Mouse (Mus musculus) stomach, embryonic 16.5 days (tissue): ENCODE results near the gene Borcs5. TPM values are rescaled to one million over a fixed set of nuclear protein-coding genes. Genes with fewer than 3 reads are reported as not detected.
A peak's percentile ranks its signal among the peaks of the same experiment; 100 is the strongest.

Source experiments
- ATAC-seq: fragments of 200-750 bp; cut with Nextera tagmentation; 2 replicates; pipeline ENCODE4 v1.8.0; 2017; ENCODE audit warnings: moderate number of reproducible peaks, moderate TSS enrichment; ENCODE audit not compliant: insufficient read depth, low FRiP score
- H3K27ac ChIP-seq: fragments of 300-500 bp; sonication (generic); 2 replicates; pipeline ENCODE4 v1.5.1; 2014; ENCODE audit warnings: low read length
- H3K27me3 ChIP-seq: fragments of 300-500 bp; sonication (generic); 2 replicates; pipeline ENCODE4 v1.6.1; 2014; ENCODE audit warnings: low read length, control low read depth, mixed read lengths; ENCODE audit not compliant: control insufficient read depth, insufficient read depth
- H3K36me3 ChIP-seq: fragments of 300-500 bp; sonication (generic); 2 replicates; pipeline ENCODE4 v1.6.1; 2014; ENCODE audit warnings: low read length; ENCODE audit not compliant: control insufficient read depth, insufficient read depth
- H3K4me1 ChIP-seq: fragments of 300-500 bp; sonication (generic); 2 replicates; pipeline ENCODE4 v1.6.1; 2014; ENCODE audit warnings: low read length, control low read depth, mixed read lengths; ENCODE audit not compliant: control insufficient read depth, insufficient read depth
- H3K4me2 ChIP-seq: fragments of 300-500 bp; sonication (generic); 2 replicates; pipeline ENCODE4 v1.6.1; 2014; ENCODE audit warnings: low read depth, low read length, mixed read lengths
- H3K4me3 ChIP-seq: fragments of 300-500 bp; sonication (generic); replicated peaks from 2 replicates; pipeline ENCODE4 v1.5.1; 2014; ENCODE audit warnings: mild to moderate bottlenecking, low read length
- H3K9ac ChIP-seq: fragments of 300-500 bp; sonication (generic); 2 replicates; pipeline ENCODE4 v1.6.1; 2014; ENCODE audit warnings: low read length
- H3K9me3 ChIP-seq: fragments of 300-500 bp; sonication (generic); replicated peaks from 2 replicates; pipeline ENCODE4 v1.6.1; 2016; ENCODE audit warnings: low read length, control low read depth; ENCODE audit not compliant: control insufficient read depth
- WGBS: fragments of 180-500 bp; shearing (Covaris S2); extraction: QIAGEN DNeasy Blood & Tissue Kit; methylation state at CpG from one replicate; pipeline ENCODE4 v1.1.7; 2014; 5-methylcytosine and 5-hydroxymethylcytosine counted together
- polyA plus RNA-seq: library from polyadenylated mRNA; unstranded; fragments of >200 nt; fragmentation: Nextera tagmentation; extraction: Ambion mirVana; gene quantifications from 2 replicates; pipeline ENCODE4 v1.2.1, GENCODE M21; 2015

The Borcs5 gene
- polyA plus RNA-seq, 1 experiment from 2014 or later, result 17.7 TPM

DNA sequence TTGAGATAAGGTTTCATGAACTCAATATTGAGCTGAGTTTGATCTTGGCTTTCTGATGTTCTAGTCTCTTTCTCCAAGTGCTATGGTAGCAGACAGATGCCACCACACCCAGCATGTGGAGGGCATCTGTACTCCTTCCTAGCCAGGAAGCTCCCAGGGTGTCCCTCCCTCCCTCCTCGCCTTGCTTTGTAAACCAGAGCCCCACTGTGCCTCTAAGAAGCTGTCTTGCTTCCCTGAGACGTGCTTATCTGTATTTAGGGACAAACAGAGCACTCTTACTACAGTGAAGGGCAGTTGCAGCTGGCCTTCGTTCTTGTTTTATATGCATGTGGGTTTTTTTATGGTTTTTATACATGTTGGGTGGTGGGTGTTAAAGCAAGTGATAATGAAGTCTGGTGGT lies 74.0 kb downstream of the Borcs5 start:
- Histone ChIP-seq H3K4me2 (no peak overlapping the region), H3K4me1 (no peaks in the 10 kb centered on the region), H3K27ac (no peak overlapping the region), H3K36me3 (peaks cover 8% of the 10 kb centered on the region; the same call in 1 of the 2 replicates), H3K27me3 (no peaks in the 10 kb centered on the region), H3K9me3 (no peaks in the 10 kb centered on the region), H3K4me3 (no peak overlapping the region), H3K9ac (no peak overlapping the region)
- no peak for ATAC-seq
- 43% methylated on average over 3 of the region's 3 CpGs for WGBS

DNA sequence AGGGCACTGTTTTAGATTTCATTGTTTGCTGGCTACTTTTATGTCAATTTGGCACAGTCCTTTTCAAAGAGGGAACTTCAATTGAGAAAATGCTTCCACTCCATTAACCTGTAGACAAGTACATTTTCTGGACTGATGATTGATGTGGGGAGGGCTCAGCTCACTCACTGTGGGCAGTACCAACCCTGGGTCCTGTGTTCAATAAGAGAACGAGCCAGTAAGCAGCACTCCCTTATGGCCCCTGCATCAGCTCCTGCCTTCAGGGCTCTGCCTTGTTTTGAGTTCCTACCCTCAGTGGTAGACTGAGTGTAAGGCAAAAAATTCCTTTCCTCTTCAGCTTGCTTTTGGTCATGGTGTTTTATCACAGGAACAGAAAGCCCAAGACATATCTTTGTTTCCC lies 74.6 kb downstream of the Borcs5 start:
- peaks cover 12% of the 10 kb centered on the region for H3K36me3 ChIP-seq
- H3K4me2 ChIP-seq, result no peak overlapping the region
- H3K4me1 ChIP-seq, result no peaks in the 10 kb centered on the region
- no peaks in the 10 kb centered on the region for H3K9me3 ChIP-seq
- no peak for ATAC-seq
- no peak overlapping the region for H3K4me3 ChIP-seq
- no peak overlapping the region for H3K9ac ChIP-seq
- no peak overlapping the region for H3K27ac ChIP-seq
- WGBS, result 66% methylated on average over 1 of the region's 1 CpGs
- no peaks in the 10 kb centered on the region for H3K27me3 ChIP-seq

DNA sequence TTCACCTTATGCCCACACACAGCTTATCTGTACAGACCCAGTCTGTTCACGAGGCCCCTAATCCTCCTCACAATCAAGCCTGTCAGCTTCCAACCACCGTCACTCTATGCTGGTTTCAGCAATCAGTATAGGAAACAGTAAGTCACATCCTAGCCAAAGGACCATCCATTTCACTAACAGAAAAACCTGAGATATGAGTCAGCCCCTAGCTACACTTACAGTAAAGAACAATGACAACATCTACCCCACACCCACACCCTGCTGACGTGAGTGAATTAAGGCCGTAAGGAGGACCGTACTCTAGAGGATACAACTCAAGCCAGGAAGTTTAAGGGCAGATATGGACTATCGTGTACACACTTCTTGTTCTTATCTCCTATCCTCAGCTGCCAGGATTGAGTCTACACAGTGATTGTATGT lies 76.9 kb downstream of the Borcs5 start:
- no peaks in the 10 kb centered on the region for H3K4me1 ChIP-seq
- no peak for ATAC-seq
- H3K4me2 ChIP-seq, result no peak overlapping the region
- H3K9me3 ChIP-seq, result no peaks in the 10 kb centered on the region
- no peaks in the 10 kb centered on the region for H3K27me3 ChIP-seq
- no peak overlapping the region for H3K4me3 ChIP-seq
- H3K27ac ChIP-seq, result no peak overlapping the region
- 56% methylated on average over 6 of the region's 6 CpGs for WGBS
- H3K9ac ChIP-seq, result no peak overlapping the region
- peaks cover 12% of the 10 kb centered on the region for H3K36me3 ChIP-seq

DNA sequence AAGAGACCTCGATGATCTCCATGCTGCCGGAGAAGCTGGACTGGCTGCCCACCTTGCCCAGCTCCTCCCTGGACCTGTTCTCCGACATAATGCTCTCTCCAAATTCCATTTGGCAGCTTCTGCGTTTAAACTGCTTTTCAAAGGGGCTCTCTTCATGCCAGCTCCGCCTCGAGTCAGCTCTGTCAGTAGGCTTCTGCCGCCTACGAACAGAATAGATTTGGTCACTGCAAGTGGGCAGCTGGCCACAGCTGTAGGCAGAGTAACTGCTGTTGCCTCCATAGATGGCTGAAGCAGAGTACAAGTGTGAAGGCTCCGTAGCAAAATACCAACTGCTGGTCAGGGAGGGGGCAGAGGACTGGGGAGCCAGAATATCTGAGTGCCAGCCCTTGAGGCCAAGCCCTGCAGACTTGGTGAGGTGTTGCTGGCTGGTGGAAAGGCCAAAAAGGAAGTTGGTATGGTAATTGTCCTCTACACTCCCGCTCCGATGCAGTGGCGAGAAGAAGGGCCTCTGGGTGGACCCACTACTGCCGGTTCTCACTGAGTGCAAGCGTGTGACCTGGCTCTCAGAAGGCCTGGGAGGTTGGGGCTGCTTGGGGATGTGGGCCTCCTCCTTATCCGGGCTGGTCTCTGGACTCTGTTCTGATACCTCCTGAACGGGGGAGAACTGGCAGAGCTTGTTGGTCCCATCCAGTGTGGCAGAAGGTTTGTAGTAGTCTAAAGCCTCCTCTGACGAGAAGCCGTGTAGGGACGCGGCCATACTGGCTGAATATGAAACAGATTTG lies 78.8 kb downstream of the Borcs5 start:
- no peaks in the 10 kb centered on the region for H3K9me3 ChIP-seq
- no peaks in the 10 kb centered on the region for H3K4me1 ChIP-seq
- no peak overlapping the region for H3K4me3 ChIP-seq
- no peak overlapping the region for H3K27ac ChIP-seq
- H3K9ac ChIP-seq, result no peak overlapping the region
- 82% methylated on average over 20 of the region's 20 CpGs for WGBS
- peak; percentile 50 for ATAC-seq
- H3K27me3 ChIP-seq, result no peaks in the 10 kb centered on the region
- H3K4me2 ChIP-seq, result no peak overlapping the region
- peaks cover 12% of the 10 kb centered on the region for H3K36me3 ChIP-seq

DNA sequence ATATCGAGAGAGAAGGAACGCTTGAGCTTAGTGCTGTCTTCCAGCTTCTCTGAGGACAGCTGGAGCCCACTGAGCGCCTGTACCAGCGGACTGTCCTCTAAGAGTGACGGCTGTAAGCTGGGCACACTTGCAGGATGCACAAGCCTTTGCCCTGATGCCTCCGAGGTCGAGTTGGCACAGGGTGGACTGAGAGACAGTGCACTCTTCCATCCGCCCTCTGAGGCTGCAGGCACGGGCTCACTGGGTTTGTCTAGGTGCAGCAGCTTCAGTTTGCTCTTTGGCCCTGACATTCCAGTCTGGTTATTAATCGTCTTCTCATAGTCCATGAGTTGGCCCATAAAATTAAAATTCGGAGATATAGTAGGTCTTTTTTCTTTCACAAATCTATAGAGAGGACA lies 79.4 kb downstream of the Borcs5 start:
- WGBS, result 89% methylated on average over 11 of the region's 11 CpGs
- H3K9me3 ChIP-seq, result no peaks in the 10 kb centered on the region
- 0 out of 2 replicates have a peak, but pooled peaks have one; percentile 3 for ATAC-seq
- H3K4me1 ChIP-seq, result no peaks in the 10 kb centered on the region
- H3K27me3 ChIP-seq, result no peaks in the 10 kb centered on the region
- no peak overlapping the region for H3K4me3 ChIP-seq
- H3K4me2 ChIP-seq, result no peak overlapping the region
- no peak overlapping the region for H3K27ac ChIP-seq
- H3K9ac ChIP-seq, result no peak overlapping the region
- H3K36me3 ChIP-seq, result peaks cover 12% of the 10 kb centered on the region

DNA sequence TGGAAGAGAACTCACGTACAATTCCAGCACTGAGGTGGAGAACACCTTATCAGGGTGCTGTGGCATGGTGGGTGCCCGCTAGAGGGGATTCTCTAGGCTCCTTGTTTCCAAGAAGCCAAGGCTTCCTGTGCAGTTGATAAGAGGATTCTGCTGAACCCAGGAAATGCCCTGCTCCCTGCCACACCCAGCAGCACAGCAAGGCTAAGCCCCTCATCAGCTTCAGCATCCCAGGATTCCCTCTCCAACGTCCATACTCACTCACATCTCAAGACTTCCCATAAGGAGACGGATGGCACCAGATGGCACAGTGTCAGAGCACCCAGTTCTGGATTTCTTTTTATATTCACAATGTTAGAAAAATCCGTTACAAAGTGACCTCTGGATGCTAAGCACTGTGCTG lies 79.8 kb downstream of the Borcs5 start:
- H3K9ac ChIP-seq, result no peak overlapping the region
- H3K9me3 ChIP-seq, result no peaks in the 10 kb centered on the region
- 79% methylated on average over 5 of the region's 5 CpGs for WGBS
- no peak overlapping the region for H3K4me2 ChIP-seq
- no peak for ATAC-seq
- no peak overlapping the region for H3K4me3 ChIP-seq
- H3K4me1 ChIP-seq, result no peaks in the 10 kb centered on the region
- H3K27me3 ChIP-seq, result no peaks in the 10 kb centered on the region
- H3K27ac ChIP-seq, result no peak overlapping the region
- peaks cover 12% of the 10 kb centered on the region for H3K36me3 ChIP-seq

DNA sequence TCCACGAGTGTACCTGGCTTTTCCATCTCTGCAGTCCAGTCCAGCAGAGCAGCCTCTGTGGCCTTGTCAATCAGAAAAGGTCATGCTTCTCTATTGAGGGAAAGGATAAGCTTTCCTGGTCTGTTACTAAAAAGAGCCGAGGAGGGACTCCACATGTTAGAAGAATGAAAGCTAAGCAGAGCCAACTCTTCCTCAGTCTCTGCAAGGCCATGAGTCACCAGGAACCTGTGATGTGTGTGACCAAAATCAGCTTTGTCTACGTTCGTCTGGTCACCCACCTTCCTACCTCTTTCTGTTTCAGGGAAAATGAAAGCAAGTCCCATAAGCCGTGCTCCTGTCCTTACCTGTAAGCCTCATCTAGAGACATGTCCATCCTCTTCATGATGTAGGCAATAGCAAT lies 80.8 kb downstream of the Borcs5 start:
- Histone ChIP-seq H3K9me3 (no peaks in the 10 kb centered on the region), H3K27me3 (no peaks in the 10 kb centered on the region), H3K9ac (no peak overlapping the region), H3K4me3 (no peak overlapping the region), H3K36me3 (peaks cover 12% of the 10 kb centered on the region), H3K4me1 (no peaks in the 10 kb centered on the region), H3K27ac (no peak overlapping the region), H3K4me2 (no peak overlapping the region)
- WGBS, result 85% methylated on average over 5 of the region's 5 CpGs
- no peak for ATAC-seq

DNA sequence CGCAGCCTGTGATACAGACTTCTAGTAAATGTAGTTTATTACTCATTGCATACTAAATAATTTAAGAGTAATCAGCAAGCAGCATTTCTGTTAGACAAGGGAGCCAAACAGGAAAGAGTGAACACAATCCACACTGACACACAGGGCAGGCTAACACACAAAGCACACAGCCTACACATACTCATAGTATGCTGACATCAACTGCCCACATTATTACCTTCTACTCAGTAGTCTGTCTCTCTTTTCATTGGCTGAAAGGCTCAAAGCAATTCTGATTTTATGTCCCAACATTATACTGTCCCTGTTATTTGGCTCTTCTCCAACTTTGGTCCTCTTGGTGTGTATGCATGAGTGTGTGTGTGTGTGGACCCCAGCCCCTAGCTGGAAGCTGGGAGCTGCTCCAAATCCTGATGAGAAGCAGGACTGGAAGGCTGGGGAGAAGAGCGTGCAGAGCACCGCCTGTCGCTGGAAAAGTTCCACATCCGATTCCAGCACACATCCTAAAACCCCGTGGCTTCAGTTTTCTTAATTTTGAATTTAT lies 82.5 kb downstream of the Borcs5 start:
- H3K4me1 ChIP-seq, result no peaks in the 10 kb centered on the region
- no peak overlapping the region for H3K4me2 ChIP-seq
- peaks cover 12% of the 10 kb centered on the region for H3K36me3 ChIP-seq
- no peak for ATAC-seq
- no peaks in the 10 kb centered on the region for H3K9me3 ChIP-seq
- 75% methylated on average over 6 of the region's 6 CpGs for WGBS
- no peak overlapping the region for H3K4me3 ChIP-seq
- no peak overlapping the region for H3K9ac ChIP-seq
- no peak overlapping the region for H3K27ac ChIP-seq
- H3K27me3 ChIP-seq, result no peaks in the 10 kb centered on the region

DNA sequence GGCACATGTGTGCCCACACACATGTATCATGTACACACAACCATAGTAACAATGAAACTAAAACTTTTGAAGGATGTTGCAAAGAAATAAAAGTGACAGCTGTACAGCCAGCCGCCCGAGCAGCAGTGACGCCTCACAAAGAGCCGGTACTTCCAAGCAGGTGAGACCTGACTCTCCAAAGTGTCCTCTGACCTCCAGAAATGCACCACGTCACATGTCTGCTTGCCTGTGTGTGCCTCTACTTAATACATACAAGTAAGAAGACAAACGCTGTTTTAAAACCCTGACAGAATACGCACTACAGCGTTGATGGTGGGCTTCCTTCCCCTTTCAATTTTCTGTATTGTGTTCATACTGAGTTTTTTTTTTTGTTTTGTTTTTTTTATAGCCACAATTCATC lies 83.6 kb downstream of the Borcs5 start:
- H3K4me3 ChIP-seq, result no peak overlapping the region
- no peaks in the 10 kb centered on the region for H3K4me1 ChIP-seq
- no peaks in the 10 kb centered on the region for H3K27me3 ChIP-seq
- H3K36me3 ChIP-seq, result peaks cover 6% of the 10 kb centered on the region
- 90% methylated on average over 8 of the region's 8 CpGs for WGBS
- no peak overlapping the region for H3K4me2 ChIP-seq
- H3K27ac ChIP-seq, result no peak overlapping the region
- no peak for ATAC-seq
- no peak overlapping the region for H3K9ac ChIP-seq
- no peaks in the 10 kb centered on the region for H3K9me3 ChIP-seq
